Comparison of ENCODE assay signal across 13 mouse cellular contexts in the genomic region with DNA sequence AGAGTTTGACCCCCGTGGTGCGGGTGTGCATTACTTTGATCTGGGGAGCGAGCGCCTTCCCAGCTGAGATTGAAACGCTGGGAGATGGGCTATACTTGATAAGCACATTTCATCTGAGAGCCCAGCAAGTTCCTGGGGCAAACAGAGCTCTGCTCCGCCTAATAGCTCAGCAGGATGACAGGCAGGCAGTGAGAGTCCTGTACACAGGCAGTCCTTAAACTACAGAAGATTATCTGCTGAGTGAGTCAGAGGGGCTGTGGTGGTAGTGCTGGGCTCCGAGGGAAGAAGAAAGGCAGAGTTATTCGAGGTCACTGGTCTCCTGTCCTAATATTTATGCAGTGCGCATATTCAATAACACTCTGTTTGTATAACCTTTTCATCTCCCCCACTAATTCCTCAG. TPM values are rescaled to one million over a fixed set of nuclear protein-coding genes. Genes with fewer than 3 reads are reported as not detected.
DNase-seq lines count a peak whose midpoint lies in the region; ATAC-seq lines count a peak whose summit lies in the region.
"Had no signal": no experiment of that assay in that cellular context is flagged by ENCODE, and none has a peak within 500 bp of the region (broad histone marks: within the 10 kb centered on the region; RNA-seq: fewer than 3 reads in every experiment).

No protein-coding gene starts in this region.

- WGBS in heart, embryonic 15.5 days, result 23% methylated on average over 9 of the region's 9 CpGs

- no peaks in the 10 kb centered on the region for H3K9me3 ChIP-seq in heart, embryonic 15.5 days (replicated peaks)
- H3K9me3 ChIP-seq: G1E; megakaryocyte, embryonic 14.5 days had no signal

- H3K4me3 ChIP-seq in heart, embryonic 15.5 days, result no peak overlapping the region
- H3K4me3 ChIP-seq: gastrocnemius, adult 2 months; megakaryocyte, embryonic 14.5 days had no signal

- 0 out of 2 replicates have a peak, but pooled peaks cover 5% of the 10 kb centered on the region for H3K4me1 ChIP-seq in heart, embryonic 15.5 days (replicated peaks)
- H3K4me1 ChIP-seq: megakaryocyte, embryonic 14.5 days had no signal

- no peak overlapping the region for H3K27ac ChIP-seq in heart, embryonic 15.5 days
- H3K27ac ChIP-seq: gastrocnemius, adult 2 months had no signal

- H3K4me2 ChIP-seq in heart, embryonic 15.5 days, result peak overlapping the region; percentile 14; the same call in 1 of the 2 replicates

- no peaks in the 10 kb centered on the region for H3K27me3 ChIP-seq in heart, embryonic 15.5 days

- no peak for ATAC-seq in heart, embryonic 15.5 days (replicated peaks; ENCODE audit: insufficient number of reproducible peaks, insufficient read depth, low FRiP score, low read depth)

- no peak overlapping the region for H3K9ac ChIP-seq in heart, embryonic 15.5 days

- H3K36me3 ChIP-seq in heart, embryonic 15.5 days, result no peaks in the 10 kb centered on the region
- H3K36me3 ChIP-seq: G1E had no signal

- DNase-seq in heart, adult 9 months (ENCODE audit: low spot score in 2 of 2), result no peak
- DNase-seq in 3T3-L1 (ENCODE audit: low read depth, low spot score), result peak; percentile 26
- peak; percentile 54 for DNase-seq in Muller cell, postnatal 12 days (ENCODE audit: inconsistent ontology term)
- DNase-seq in mesoderm, embryonic 11.5 days (ENCODE audit: low read depth, low spot score), result peak; percentile 32
- DNase-seq in left cerebral cortex, adult 9 months (ENCODE audit: low spot score in 2 of 2), result no peak
- DNase-seq in MN1 (ENCODE audit: low spot score), result no peak
- no peak for DNase-seq in spleen, adult 12 weeks (ENCODE audit: low spot score)
- DNase-seq: gastrocnemius, adult 2 months; kidney, adult 8-10 months had no signal

RNA-seq across cellular contexts. Expression of a gene that starts 3.8 kb away (rescaled TPM):
- polyA plus RNA-seq in heart, embryonic 15.5 days (2015; fragmentation: Nextera tagmentation; extraction: Ambion mirVana), result not detected in 2 replicates
- polyA plus RNA-seq: cortical plate, adult 2 months; G1E had no signal

Comparison
In these comparisons a context has a peak if more than half of its experiments do, and no peak if none do; other contexts are left out.
1. DNase-seq: peak in 3T3-L1 (single experiment), Muller cell, postnatal 12 days (single experiment) and mesoderm, embryonic 11.5 days (single experiment); none in heart, adult 9 months (0 of 2), left cerebral cortex, adult 9 months (0 of 2), MN1 (single experiment) and spleen, adult 12 weeks (single experiment).